ENCODE assay signal across 12 mouse cellular contexts in the genomic region with DNA sequence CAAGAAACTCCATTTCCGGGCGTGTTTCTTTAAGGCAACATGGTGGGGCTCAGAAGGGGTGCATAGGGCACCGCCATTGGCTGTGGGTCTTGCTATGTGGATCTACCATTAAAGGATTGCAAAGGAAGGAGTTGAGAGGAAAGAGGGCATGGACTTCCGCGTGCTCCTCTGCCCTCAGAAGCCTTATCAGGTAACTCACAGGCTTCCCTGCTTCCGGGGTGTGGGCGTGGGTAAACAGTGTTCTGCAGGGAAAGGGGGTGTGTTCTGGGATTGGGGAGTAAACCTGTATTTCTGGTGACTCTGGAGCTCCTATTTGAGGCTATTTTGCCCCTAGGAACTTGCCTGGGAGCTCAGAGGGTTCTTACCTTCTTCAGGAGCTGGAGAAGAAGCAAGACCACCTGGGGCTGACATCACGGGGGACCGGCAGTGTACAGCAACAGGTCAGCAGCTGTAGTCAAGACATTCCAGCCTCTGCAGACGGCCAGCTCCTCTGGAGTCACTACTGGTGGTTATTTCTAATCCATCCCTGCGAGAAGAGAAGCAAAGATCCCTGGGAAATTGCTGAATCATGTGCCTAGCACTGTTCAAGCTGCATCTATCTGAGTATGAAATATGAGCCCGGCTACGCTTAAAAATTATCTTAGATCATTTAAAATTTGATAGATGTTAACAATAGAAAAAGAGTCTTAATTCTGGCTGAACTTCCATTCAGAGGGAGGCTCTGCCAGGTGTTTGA. TPM values are rescaled to one million over a fixed set of nuclear protein-coding genes. Genes with fewer than 3 reads are reported as not detected.
DNase-seq lines count a peak whose midpoint lies in the region; ATAC-seq and TF ChIP-seq lines count a peak whose summit lies in the region.
"Had no signal": no experiment of that assay in that cellular context is flagged by ENCODE, and none has a peak within 500 bp of the region (broad histone marks: within the 10 kb centered on the region; RNA-seq: fewer than 3 reads in every experiment).

No protein-coding gene starts in this region.

- no peak for TF ChIP-seq POLR2A in small intestine, adult 2 months (IDR thresholded peaks at IDR 0.05; ENCODE audit: low read depth, low read length)

- no peaks in the 10 kb centered on the region for H3K27me3 ChIP-seq in heart, embryonic 10.5 days (ENCODE audit: insufficient read depth, poor library complexity, severe bottlenecking)
- H3K27me3 ChIP-seq in liver, postnatal 0 days (ENCODE audit: insufficient read depth, low read length) = no peaks in the 10 kb centered on the region
- no peaks in the 10 kb centered on the region for H3K27me3 ChIP-seq in small intestine, adult 2 months (ENCODE audit: control insufficient read depth, insufficient read depth, low read length)

- peak; percentile 57 to 63; a peak in 3 of 4 replicates for ATAC-seq in hematopoietic stem cell, adult 5-6 weeks (replicated peaks in 1 of 2; ENCODE audit: insufficient read depth in 1 of 2, low FRiP score in 2 of 2, low TSS enrichment in 1 of 2, low read depth in 1 of 2, poor library complexity in 2 of 2, severe bottlenecking in 2 of 2)
- ATAC-seq in liver, postnatal 0 days = peak; percentile 74
- ATAC-seq in activated CD4-positive, CD25-positive, alpha-beta regulatory T cell, adult 4 months = no peak

- 62% methylated on average over 13 of the region's 13 CpGs for WGBS in heart, embryonic 10.5 days
- 40% methylated on average over 13 of the region's 13 CpGs for WGBS in liver, postnatal 0 days (ENCODE audit: insufficient replicate concordance)
- 22% methylated on average over 13 of the region's 13 CpGs for WGBS in small intestine, adult 2 months

- TF ChIP-seq EP300 in liver, postnatal 0 days (IDR thresholded peaks at IDR 0.05; ENCODE audit: low read depth) = no peak

- H3K4me1 ChIP-seq in heart, embryonic 10.5 days = peaks cover 12% of the 10 kb centered on the region
- H3K4me1 ChIP-seq in liver, postnatal 0 days (ENCODE audit: insufficient read depth) = peaks cover 9% of the 10 kb centered on the region
- H3K4me1 ChIP-seq in small intestine, adult 2 months (ENCODE audit: control insufficient read depth, insufficient read depth, insufficient read length, low read length) = peaks cover 5% of the 10 kb centered on the region; the same call in 1 of the 2 replicates
- H3K4me1 ChIP-seq: midbrain, embryonic 10.5 days had no signal

- H3K9ac ChIP-seq in liver, postnatal 0 days (replicated peaks) = no peak overlapping the region

- TF ChIP-seq CTCF in liver, postnatal 0 days (IDR thresholded peaks at IDR 0.05; ENCODE audit: low read depth) = no peak
- no peak for TF ChIP-seq CTCF in small intestine, adult 2 months (IDR thresholded peaks at IDR 0.05; ENCODE audit: extremely low read depth, insufficient read length, insufficient replicate concordance, low read depth, low read length)

- no peak overlapping the region for H3K4me3 ChIP-seq in heart, embryonic 10.5 days
- no peak overlapping the region for H3K4me3 ChIP-seq in liver, postnatal 0 days (ENCODE audit: low read depth, low read length)
- peak overlapping the region; percentile 14 for H3K4me3 ChIP-seq in small intestine, adult 2 months (ENCODE audit: low read depth, low read length)
- H3K4me3 ChIP-seq: midbrain, embryonic 10.5 days had no signal

- DNase-seq in heart, embryonic 10.5 days (ENCODE audit: low spot score) = no peak
- no peak for DNase-seq in heart, postnatal 36 days
- DNase-seq in liver, postnatal 0 days = peak; percentile 30
- no peak for DNase-seq in right cerebral cortex, postnatal 25 days
- DNase-seq in gastrocnemius, adult 18-20 months (ENCODE audit: low spot score) = no peak
- DNase-seq: heart, postnatal 14 days; kidney, adult 18-20 months; thymus, adult 18-20 months had no signal

- H3K9me3 ChIP-seq in heart, embryonic 10.5 days = no peaks in the 10 kb centered on the region
- H3K9me3 ChIP-seq in liver, postnatal 0 days (ENCODE audit: low read length) = no peaks in the 10 kb centered on the region
- H3K9me3 ChIP-seq: midbrain, embryonic 10.5 days had no signal

- H3K36me3 ChIP-seq in heart, embryonic 10.5 days = no peaks in the 10 kb centered on the region
- H3K36me3 ChIP-seq in liver, postnatal 0 days (replicated peaks; ENCODE audit: insufficient read depth, low read length) = no peaks in the 10 kb centered on the region
- H3K36me3 ChIP-seq in small intestine, adult 2 months (ENCODE audit: control insufficient read depth, insufficient read depth, low read length) = no peaks in the 10 kb centered on the region
- H3K36me3 ChIP-seq: midbrain, embryonic 10.5 days had no signal

- 0 out of 2 replicates have a peak overlapping the region, but pooled peaks have one; percentile 29 for H3K4me2 ChIP-seq in liver, postnatal 0 days (ENCODE audit: low read depth, low read length)

- intact Hi-C loops in heart, postnatal 36 days (cut with DNase I) = no loop called here

- peak overlapping the region; percentile 59 for H3K27ac ChIP-seq in heart, embryonic 10.5 days
- H3K27ac ChIP-seq in liver, postnatal 0 days (ENCODE audit: low read depth) = no peak overlapping the region
- H3K27ac ChIP-seq in small intestine, adult 2 months (ENCODE audit: insufficient read depth, low read depth, low read length) = no peak overlapping the region
- H3K27ac ChIP-seq: midbrain, embryonic 10.5 days had no signal

RNA-seq across cellular contexts. Expression of gene Thsd4, which starts 23.7 kb away (rescaled TPM):
- polyA plus RNA-seq in heart, embryonic 10.5 days (2016; fragmentation: Nextera tagmentation; extraction: Ambion mirVana) = 19.5 and 24.2 TPM in 2 replicates
- total RNA-seq in heart, postnatal 36 days (2021) = 1 to 10 TPM; 5.4 to 6.6 TPM
- total RNA-seq in hematopoietic stem cell, adult 5-6 weeks (2017) = 1.0 and 2.1 TPM in 2 replicates
- polyA plus RNA-seq in liver, postnatal 0 days (2015; fragmentation: Nextera tagmentation; extraction: Ambion mirVana) = 0.56 and 0.70 TPM in 2 replicates
- 8.1 and 9.0 TPM in 2 replicates for polyA plus RNA-seq in small intestine, adult 2 months (2012; rRNA removed)
- under 1 TPM; 0.45 to 0.82 TPM for total RNA-seq in gastrocnemius, adult 18-20 months (2021)
- polyA plus RNA-seq in activated CD4-positive, CD25-positive, alpha-beta regulatory T cell, adult 4 months (2017; shearing (Covaris generic)) = not detected
